Mouse (Mus musculus): Measurements from ENCODE around the gene Arrdc2. TPM values are rescaled to one million over a fixed set of nuclear protein-coding genes. Genes with fewer than 3 reads are reported as not detected.
A peak's percentile ranks its signal among the peaks of the same experiment; 100 is the strongest.

Gene Arrdc2
- polyA plus RNA-seq, 1 experiment from 2014 or later = 5.7 TPM

DNA sequence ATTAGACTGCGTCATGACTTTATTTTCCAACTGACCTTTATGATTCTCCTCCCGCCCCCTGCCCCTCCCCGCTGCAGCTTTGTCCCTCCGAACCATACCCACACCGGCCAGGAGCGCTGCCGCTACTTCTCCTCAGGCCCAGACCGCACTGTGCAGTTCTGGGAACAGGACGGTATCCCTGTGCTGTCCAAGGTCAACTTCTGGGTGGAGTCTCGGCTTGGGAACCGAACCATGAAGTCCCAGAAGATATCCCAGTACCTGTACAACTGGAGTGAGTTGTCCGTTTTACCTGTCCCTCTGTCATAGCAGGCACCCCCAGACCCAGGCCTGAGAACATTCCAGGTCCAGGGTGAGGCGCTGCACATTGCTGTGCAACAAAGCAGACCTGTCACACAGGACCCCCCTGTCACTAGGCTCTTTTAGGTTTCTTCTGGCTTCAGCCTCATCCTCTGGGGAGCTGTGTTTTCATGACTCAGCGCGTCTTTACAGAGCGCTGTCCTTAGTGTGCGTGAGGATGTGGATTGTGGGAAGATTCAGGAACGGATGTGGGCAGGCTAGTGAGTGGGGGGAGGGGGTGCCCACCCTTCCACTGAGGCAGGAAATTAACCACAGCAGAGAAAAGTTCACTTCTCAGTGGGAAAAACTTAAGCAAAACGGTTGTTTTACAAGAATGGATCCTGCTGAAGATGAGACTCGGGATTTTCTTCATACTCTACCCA, 28.4 kb downstream of the Arrdc2 start:
- WGBS = 70% methylated on average over 20 of the region's 20 CpGs
- H3K9ac ChIP-seq (ENCODE audit: low read depth, low read length) = no peak overlapping the region
- H3K9me3 ChIP-seq (ENCODE audit: control insufficient read depth, low read length) = no peaks in the 10 kb centered on the region
- H3K27ac ChIP-seq (ENCODE audit: low read depth, low read length) = no peak overlapping the region
- no peak for ATAC-seq (ENCODE audit: low FRiP score, low TSS enrichment)
- H3K4me1 ChIP-seq (ENCODE audit: control insufficient read depth, insufficient read depth, low read length) = 0 out of 2 replicates have a peak, but pooled peaks cover 4% of the 10 kb centered on the region
- 0 out of 2 replicates have a peak, but pooled peaks cover 2% of the 10 kb centered on the region for H3K27me3 ChIP-seq (ENCODE audit: control insufficient read depth, insufficient read depth, low read length)
- no peak overlapping the region for H3K4me2 ChIP-seq (replicated peaks; ENCODE audit: low read depth, low read length)
- no peaks in the 10 kb centered on the region for H3K36me3 ChIP-seq (ENCODE audit: control insufficient read depth, insufficient read depth, low read length)
- H3K4me3 ChIP-seq (ENCODE audit: low read length) = no peak overlapping the region

DNA sequence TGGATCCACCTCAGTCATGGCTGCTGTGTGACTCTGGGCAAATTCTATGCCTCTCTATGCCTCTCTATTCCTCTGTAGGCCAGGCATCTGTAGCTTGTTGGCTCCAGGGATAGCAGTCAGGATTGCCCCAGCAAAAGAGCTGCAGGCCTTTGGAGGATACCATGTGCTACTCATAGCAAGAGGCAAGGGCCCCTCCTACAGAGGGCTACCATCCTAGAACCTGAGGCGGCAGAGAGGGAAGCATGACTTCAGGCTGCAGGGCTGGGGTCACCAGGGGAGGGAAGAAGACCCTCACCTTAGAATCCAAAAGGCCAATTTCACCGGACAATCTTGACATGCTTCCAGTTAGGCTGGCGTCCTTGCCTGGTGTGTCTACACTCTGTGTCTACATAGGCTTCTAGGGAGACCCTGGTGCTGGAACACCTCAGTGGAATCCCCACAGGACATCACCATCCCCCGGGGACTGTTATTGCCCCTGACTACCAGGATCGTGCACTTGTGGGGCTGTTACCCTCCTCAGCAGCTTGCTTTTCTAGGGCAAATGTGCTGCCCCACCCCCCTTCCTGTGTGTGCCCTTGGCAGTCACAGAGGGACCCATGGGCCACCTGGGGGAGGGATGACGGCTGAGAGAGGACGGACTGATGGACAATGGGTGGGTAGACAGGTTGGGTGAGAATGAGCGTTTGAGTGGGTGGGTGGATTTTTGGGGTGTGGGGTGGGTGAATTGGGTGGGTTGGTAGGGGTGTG, 30.4 kb downstream of the Arrdc2 start:
- Histone ChIP-seq H3K4me2 (replicated peaks; ENCODE audit: low read depth, low read length) (no peak overlapping the region), H3K36me3 (ENCODE audit: control insufficient read depth, insufficient read depth, low read length) (no peaks in the 10 kb centered on the region), H3K4me3 (ENCODE audit: low read length) (no peak overlapping the region), H3K27ac (ENCODE audit: low read depth, low read length) (no peak overlapping the region), H3K9me3 (ENCODE audit: control insufficient read depth, low read length) (no peaks in the 10 kb centered on the region), H3K27me3 (ENCODE audit: control insufficient read depth, insufficient read depth, low read length) (peaks cover 13% of the 10 kb centered on the region), H3K4me1 (ENCODE audit: control insufficient read depth, insufficient read depth, low read length) (peaks cover 9% of the 10 kb centered on the region), H3K9ac (ENCODE audit: low read depth, low read length) (no peak overlapping the region)
- 72% methylated on average over 8 of the region's 8 CpGs for WGBS
- ATAC-seq (ENCODE audit: low FRiP score, low TSS enrichment) = no peak

DNA sequence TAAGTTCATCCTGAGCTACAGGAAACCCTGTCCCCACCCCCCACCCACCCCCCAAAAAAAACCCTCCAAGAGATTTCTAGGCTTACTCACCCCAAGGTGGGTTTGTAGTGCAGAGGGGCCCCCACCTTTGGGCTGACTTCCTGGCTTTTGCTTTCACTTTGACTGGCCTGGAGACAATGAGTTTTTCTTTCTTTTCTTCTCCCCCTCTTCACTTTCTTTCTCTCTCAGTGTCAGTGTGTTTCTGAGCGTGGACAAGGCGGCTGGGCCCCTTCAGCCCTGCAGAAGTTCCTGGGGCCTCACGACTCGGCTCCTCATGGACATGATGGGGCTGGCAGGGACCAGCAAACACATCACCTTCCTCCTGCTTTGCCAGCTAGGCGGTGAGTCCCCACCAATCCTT, 31.3 kb downstream of the Arrdc2 start, which contains the start of gene Il12rb1:
TSS of gene Il12rb1 (plus strand) at position 211 of the 400 bp plus-strand sequence.
- no peak within 1 kb of the TSS for H3K4me3 ChIP-seq (ENCODE audit: low read length)
- 75% methylated on average over 5 of the region's 5 CpGs for WGBS
- H3K27ac ChIP-seq (ENCODE audit: low read depth, low read length) = no peak within 1 kb of the TSS
- H3K4me1 ChIP-seq (ENCODE audit: control insufficient read depth, insufficient read depth, low read length) = peaks cover 15% of the 10 kb centered on the region
- H3K36me3 ChIP-seq (ENCODE audit: control insufficient read depth, insufficient read depth, low read length) = no peaks in the 10 kb centered on the region
- H3K4me2 ChIP-seq (replicated peaks; ENCODE audit: low read depth, low read length) = no peak within 1 kb of the TSS
- no peaks in the 10 kb centered on the region for H3K9me3 ChIP-seq (ENCODE audit: control insufficient read depth, low read length)
- ATAC-seq (ENCODE audit: low FRiP score, low TSS enrichment) = no peak
- H3K9ac ChIP-seq (ENCODE audit: low read depth, low read length) = no peak within 1 kb of the TSS
- peaks cover 22% of the 10 kb centered on the region for H3K27me3 ChIP-seq (ENCODE audit: control insufficient read depth, insufficient read depth, low read length)

- H3K27me3 ChIP-seq (ENCODE audit: control insufficient read depth, insufficient read depth, low read length) = peaks cover 26% of the 10 kb centered on the region
- peaks cover 15% of the 10 kb centered on the region for H3K4me1 ChIP-seq (ENCODE audit: control insufficient read depth, insufficient read depth, low read length)
- no peak overlapping the region for H3K4me2 ChIP-seq (replicated peaks; ENCODE audit: low read depth, low read length)
- no peaks in the 10 kb centered on the region for H3K36me3 ChIP-seq (ENCODE audit: control insufficient read depth, insufficient read depth, low read length)
- 38% methylated on average over 1 of the region's 1 CpGs for WGBS
- no peak overlapping the region for H3K4me3 ChIP-seq (ENCODE audit: low read length)
- no peaks in the 10 kb centered on the region for H3K9me3 ChIP-seq (ENCODE audit: control insufficient read depth, low read length)
- no peak overlapping the region for H3K27ac ChIP-seq (ENCODE audit: low read depth, low read length)
- no peak overlapping the region for H3K9ac ChIP-seq (ENCODE audit: low read depth, low read length)
- no peak for ATAC-seq (ENCODE audit: low FRiP score, low TSS enrichment)
These were observed 32.2 kb downstream of the Arrdc2 start for GRCm38 (mm10) chr8:70807304-70807703.

GRCm38 (mm10) chr8:70806541-70806940, 33.0 kb downstream of the Arrdc2 start:
- H3K4me2 ChIP-seq (replicated peaks; ENCODE audit: low read depth, low read length) = no peak overlapping the region
- no peaks in the 10 kb centered on the region for H3K36me3 ChIP-seq (ENCODE audit: control insufficient read depth, insufficient read depth, low read length)
- H3K27ac ChIP-seq (ENCODE audit: low read depth, low read length) = no peak overlapping the region
- H3K9ac ChIP-seq (ENCODE audit: low read depth, low read length) = no peak overlapping the region
- 51% methylated on average over 4 of the region's 4 CpGs for WGBS
- H3K4me3 ChIP-seq (ENCODE audit: low read length) = no peak overlapping the region
- no peak for ATAC-seq (ENCODE audit: low FRiP score, low TSS enrichment)
- H3K9me3 ChIP-seq (ENCODE audit: control insufficient read depth, low read length) = no peaks in the 10 kb centered on the region
- peaks cover 26% of the 10 kb centered on the region for H3K27me3 ChIP-seq (ENCODE audit: control insufficient read depth, insufficient read depth, low read length)
- H3K4me1 ChIP-seq (ENCODE audit: control insufficient read depth, insufficient read depth, low read length) = peaks cover 12% of the 10 kb centered on the region

DNA sequence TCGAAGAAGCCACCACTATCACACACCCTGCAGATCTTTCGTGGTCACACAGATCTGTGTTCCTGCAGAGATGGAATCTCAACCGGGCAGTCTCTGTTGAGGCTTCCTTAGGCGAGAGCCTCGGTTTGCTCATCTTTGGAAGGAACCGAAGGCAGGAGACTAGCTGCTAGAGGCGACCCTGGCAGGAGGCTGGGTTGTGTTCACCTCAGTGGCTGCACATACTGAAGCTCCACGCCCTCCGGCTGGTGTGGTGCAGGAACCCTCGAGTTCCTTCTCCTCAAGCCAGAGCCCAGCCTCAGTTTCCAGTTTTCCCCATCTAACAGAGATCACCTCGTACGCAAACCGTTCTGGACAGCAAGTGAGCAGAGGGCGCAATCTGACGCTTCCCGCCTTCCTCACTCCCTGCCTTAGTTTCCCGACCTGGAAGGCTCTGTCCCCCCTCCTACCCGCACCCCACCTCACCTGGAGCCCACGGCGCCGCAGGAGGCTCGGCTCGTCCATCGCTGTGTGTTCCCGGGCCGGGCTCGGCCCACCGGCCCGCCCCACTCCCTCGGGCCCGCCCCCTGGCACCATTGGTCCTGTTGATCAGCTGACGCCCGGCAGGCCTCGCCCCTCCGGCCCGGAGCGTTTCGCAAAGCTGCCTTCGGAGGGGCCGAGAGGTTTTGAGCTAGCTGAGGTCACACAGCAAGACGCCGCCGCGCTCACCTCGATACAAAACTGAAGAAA, 34.9 kb downstream of the Arrdc2 start, which contains the start of gene Mast3:
TSS of gene Mast3 (minus strand) at position 574 of the 726 bp plus-strand sequence.
- Histone ChIP-seq H3K27ac (ENCODE audit: low read depth, low read length) (no peak within 1 kb of the TSS), H3K4me1 (ENCODE audit: control insufficient read depth, insufficient read depth, low read length) (peaks cover 12% of the 10 kb centered on the region), H3K4me2 (replicated peaks; ENCODE audit: low read depth, low read length) (peak within 1 kb of the TSS; percentile 90), H3K9me3 (ENCODE audit: control insufficient read depth, low read length) (no peaks in the 10 kb centered on the region), H3K27me3 (ENCODE audit: control insufficient read depth, insufficient read depth, low read length) (peaks cover 36% of the 10 kb centered on the region), H3K4me3 (ENCODE audit: low read length) (peak within 1 kb of the TSS; percentile 50), H3K9ac (ENCODE audit: low read depth, low read length) (peak within 1 kb of the TSS; percentile 44; the same call in 1 of the 2 replicates), H3K36me3 (ENCODE audit: control insufficient read depth, insufficient read depth, low read length) (no peaks in the 10 kb centered on the region)
- WGBS = 1% methylated on average over 45 of the region's 45 CpGs
- peak; percentile 90 for ATAC-seq (ENCODE audit: low FRiP score, low TSS enrichment)

GRCm38 (mm10) chr8:70803761-70804480, 35.6 kb downstream of the Arrdc2 start:
- H3K27me3 ChIP-seq (ENCODE audit: control insufficient read depth, insufficient read depth, low read length) = peaks cover 44% of the 10 kb centered on the region
- no peaks in the 10 kb centered on the region for H3K36me3 ChIP-seq (ENCODE audit: control insufficient read depth, insufficient read depth, low read length)

DNA sequence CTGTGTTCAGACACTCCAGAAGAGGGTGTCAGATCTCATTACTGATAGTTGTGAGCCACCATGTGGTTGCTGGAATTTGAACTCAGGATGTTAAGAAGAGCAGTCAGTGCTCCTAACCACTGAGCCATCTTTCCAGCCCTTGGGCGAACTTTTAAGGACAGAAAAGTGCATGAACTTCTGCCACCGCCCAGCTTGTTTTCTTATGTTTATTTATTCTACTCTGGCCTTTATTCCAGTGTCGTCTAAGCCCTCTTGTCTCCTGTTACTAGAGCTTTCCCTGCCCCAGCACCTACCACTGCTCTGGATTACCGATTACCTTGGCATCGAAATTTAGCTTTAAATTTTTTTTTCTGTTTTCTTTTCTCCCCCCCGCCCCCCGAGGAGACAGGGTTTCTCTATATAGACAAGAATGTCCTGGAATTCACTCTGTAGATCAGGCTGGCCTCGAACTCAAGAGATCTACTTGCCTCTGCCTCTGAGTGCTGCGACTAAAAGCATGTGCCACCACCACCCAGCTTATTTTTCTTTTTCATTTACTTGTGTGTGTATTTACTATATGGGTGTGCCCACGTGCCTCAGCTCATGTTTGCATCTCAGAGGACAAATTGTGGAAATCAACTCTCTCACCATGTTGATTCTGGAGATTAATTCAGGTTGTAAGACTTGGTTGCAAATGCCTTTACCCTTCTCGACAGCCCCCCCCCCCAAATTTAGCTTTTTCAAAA, 36.6 kb downstream of the Arrdc2 start:
- peaks cover 53% of the 10 kb centered on the region for H3K27me3 ChIP-seq (ENCODE audit: control insufficient read depth, insufficient read depth, low read length)
- ATAC-seq (ENCODE audit: low FRiP score, low TSS enrichment) = no peak
- no peaks in the 10 kb centered on the region for H3K36me3 ChIP-seq (ENCODE audit: control insufficient read depth, insufficient read depth, low read length)
- H3K4me1 ChIP-seq (ENCODE audit: control insufficient read depth, insufficient read depth, low read length) = peaks cover 12% of the 10 kb centered on the region
- H3K4me3 ChIP-seq (ENCODE audit: low read length) = no peak overlapping the region
- no peak overlapping the region for H3K4me2 ChIP-seq (replicated peaks; ENCODE audit: low read depth, low read length)
- 67% methylated on average over 11 of the region's 11 CpGs for WGBS
- no peaks in the 10 kb centered on the region for H3K9me3 ChIP-seq (ENCODE audit: control insufficient read depth, low read length)
- H3K27ac ChIP-seq (ENCODE audit: low read depth, low read length) = no peak overlapping the region
- H3K9ac ChIP-seq (ENCODE audit: low read depth, low read length) = no peak overlapping the region

More at GRCm38 (mm10) chr8:70803761-70804480, 35.6 kb downstream of the Arrdc2 start:
- H3K9me3 ChIP-seq (ENCODE audit: control insufficient read depth, low read length) = no peaks in the 10 kb centered on the region
- H3K9ac ChIP-seq (ENCODE audit: low read depth, low read length) = peak overlapping the region; percentile 44; the same call in 1 of the 2 replicates
- peak overlapping the region; percentile 90 for H3K4me2 ChIP-seq (replicated peaks; ENCODE audit: low read depth, low read length)
- 3% methylated on average over 38 of the region's 47 CpGs for WGBS
- H3K27ac ChIP-seq (ENCODE audit: low read depth, low read length) = no peak overlapping the region
- H3K4me1 ChIP-seq (ENCODE audit: control insufficient read depth, insufficient read depth, low read length) = peaks cover 12% of the 10 kb centered on the region
- peak overlapping the region; percentile 50 for H3K4me3 ChIP-seq (ENCODE audit: low read length)
- ATAC-seq (ENCODE audit: low FRiP score, low TSS enrichment) = 0 out of 2 replicates have a peak, but pooled peaks have one; percentile 8
